Mouse (Mus musculus) intestine, embryonic 14.5 days (tissue): ENCODE data around the gene H2-DMb1. TPM values are rescaled to one million over a fixed set of nuclear protein-coding genes. Genes with fewer than 3 reads are reported as not detected.

Experiments
- ATAC-seq: fragments of 200-750 bp; cut with Nextera tagmentation; replicated peaks from 2 replicates; pipeline ENCODE4 v1.8.0; 2017; ENCODE audit warnings: low read depth, moderate number of reproducible peaks, moderate TSS enrichment, moderate library complexity; ENCODE audit not compliant: low FRiP score, low TSS enrichment
- DNase-seq: peaks from one replicate; pipeline ENCODE4 v3.0.0-alpha.2; 2018; ENCODE audit warnings: low spot score
- H3K27ac ChIP-seq: fragments of 300-500 bp; sonication (generic); 2 replicates; pipeline ENCODE4 v1.5.1; 2014; ENCODE audit warnings: low read depth, mild to moderate bottlenecking, control low read depth
- H3K27me3 ChIP-seq: fragments of 300-500 bp; sonication (generic); replicated peaks from 2 replicates; pipeline ENCODE4 v1.6.1; 2014; ENCODE audit warnings: low read length, control low read depth; ENCODE audit not compliant: control insufficient read depth, insufficient read depth
- H3K36me3 ChIP-seq: fragments of 300-500 bp; sonication (generic); 2 replicates; pipeline ENCODE4 v1.6.1; 2014; ENCODE audit warnings: low read length, control low read depth; ENCODE audit not compliant: control insufficient read depth, insufficient read depth
- H3K4me1 ChIP-seq: fragments of 300-500 bp; sonication (generic); replicated peaks from 2 replicates; pipeline ENCODE4 v1.6.1; 2014; ENCODE audit warnings: low read length, control low read depth, mixed read lengths; ENCODE audit not compliant: control insufficient read depth, insufficient read depth
- H3K4me2 ChIP-seq: fragments of 300-500 bp; sonication (generic); 2 replicates; pipeline ENCODE4 v1.6.1; 2014; ENCODE audit warnings: low read length
- H3K4me3 ChIP-seq: fragments of 300-500 bp; sonication (generic); 2 replicates; pipeline ENCODE4 v1.5.1; 2014; ENCODE audit warnings: low read depth, low read length, control low read depth, mixed read lengths
- H3K9ac ChIP-seq: fragments of 300-500 bp; sonication (generic); 2 replicates; pipeline ENCODE4 v1.6.1; 2014; ENCODE audit warnings: mild to moderate bottlenecking, low read length
- H3K9me3 ChIP-seq: fragments of 300-500 bp; sonication (generic); 2 replicates; pipeline ENCODE4 v1.6.1; 2016; ENCODE audit warnings: low read length, control low read depth; ENCODE audit not compliant: control insufficient read depth
- WGBS: fragments of 180-500 bp; shearing (Covaris S2); extraction: QIAGEN DNeasy Blood & Tissue Kit; methylation state at CpG from one replicate; pipeline ENCODE4 v1.1.7; 2014; 5-methylcytosine and 5-hydroxymethylcytosine counted together
- polyA plus RNA-seq: library from polyadenylated mRNA; unstranded; fragments of >200 nt; fragmentation: Nextera tagmentation; extraction: Ambion mirVana; gene quantifications from 2 replicates; pipeline ENCODE4 v1.2.1, GENCODE M21; 2014

H2-DMb1 gene
- polyA plus RNA-seq, 1 experiment from 2014 or later: 1.7 TPM

DNA sequence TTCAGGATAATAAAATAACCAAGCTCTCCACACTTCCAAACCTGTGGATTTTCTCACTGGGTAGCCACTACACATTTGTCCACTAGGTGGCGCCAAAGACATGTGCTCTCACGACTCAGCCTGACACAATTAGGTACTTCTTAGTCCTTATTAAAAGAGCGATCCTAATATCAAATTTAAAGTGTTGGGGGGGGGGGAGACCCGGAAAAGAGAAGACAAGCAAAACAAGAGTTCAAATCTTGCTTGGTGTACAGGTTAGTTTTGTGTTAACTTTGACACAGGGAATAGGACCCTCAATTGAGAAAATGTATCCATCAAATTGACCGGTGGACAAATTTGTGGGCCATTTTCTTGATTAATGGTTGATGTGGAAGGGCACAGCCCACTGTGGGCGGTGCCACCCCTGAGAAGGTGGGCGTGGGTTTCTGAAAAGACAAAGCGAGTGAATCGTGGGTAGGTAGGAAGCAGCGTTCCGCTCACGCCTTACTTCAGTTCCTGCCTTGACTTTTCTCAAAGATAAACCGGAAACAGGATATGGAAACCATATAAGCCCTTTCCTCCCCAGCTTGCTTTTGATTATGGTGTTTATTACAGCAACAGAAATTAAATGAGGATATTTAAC is 18.1 kb downstream of the H2-DMb1 start:
- Histone ChIP-seq H3K9ac (no peak overlapping the region), H3K36me3 (no peaks in the 10 kb centered on the region), H3K27ac (no peak overlapping the region), H3K27me3 (0 out of 2 replicates have a peak, but pooled peaks cover 7% of the 10 kb centered on the region), H3K4me2 (no peak overlapping the region), H3K4me1 (no peaks in the 10 kb centered on the region), H3K4me3 (no peak overlapping the region), H3K9me3 (no peaks in the 10 kb centered on the region; the same call in 1 of the 2 replicates)
- DNase-seq (peak; percentile 90), ATAC-seq (no peak)
- WGBS: 42% methylated on average over 13 of the region's 13 CpGs

DNA sequence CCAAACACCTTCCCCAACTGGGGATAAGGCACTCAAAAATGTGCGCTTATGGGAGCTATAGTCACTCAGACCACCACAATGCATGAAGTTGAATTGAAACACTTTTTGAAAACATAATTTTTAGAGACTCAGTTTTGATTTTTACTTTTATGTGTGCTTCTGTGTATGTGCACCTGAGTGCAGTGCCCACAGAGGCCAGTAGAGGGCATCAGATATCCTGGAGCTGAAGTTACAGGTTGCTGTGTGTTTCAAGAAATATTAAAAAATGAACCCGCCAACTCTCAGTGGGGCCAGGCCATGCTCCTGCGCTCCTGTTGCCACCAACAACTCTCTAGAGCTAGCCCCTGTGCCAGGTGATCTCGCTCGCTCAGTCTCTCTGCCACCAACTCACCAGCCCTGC is 19.7 kb downstream of the H2-DMb1 start:
- Histone ChIP-seq H3K36me3 (no peaks in the 10 kb centered on the region), H3K4me2 (no peak overlapping the region), H3K9me3 (peaks cover 7% of the 10 kb centered on the region), H3K4me3 (no peak overlapping the region), H3K9ac (no peak overlapping the region), H3K27ac (no peak overlapping the region), H3K4me1 (no peaks in the 10 kb centered on the region), H3K27me3 (0 out of 2 replicates have a peak, but pooled peaks cover 7% of the 10 kb centered on the region)
- ATAC-seq: no peak
- WGBS: 90% methylated on average over 5 of the region's 5 CpGs
- no peak for DNase-seq

- H3K4me2 ChIP-seq: no peak overlapping the region
- H3K36me3 ChIP-seq: no peaks in the 10 kb centered on the region
- WGBS: 74% methylated on average over 1 of the region's 1 CpGs
- H3K27ac ChIP-seq: no peak overlapping the region
- H3K27me3 ChIP-seq: 0 out of 2 replicates have a peak, but pooled peaks cover 7% of the 10 kb centered on the region
- peaks cover 7% of the 10 kb centered on the region for H3K9me3 ChIP-seq
- H3K4me1 ChIP-seq: no peaks in the 10 kb centered on the region
- H3K9ac ChIP-seq: no peak overlapping the region
- ATAC-seq (no peak), DNase-seq (no peak)
- no peak overlapping the region for H3K4me3 ChIP-seq
These were observed 21.2 kb downstream of the H2-DMb1 start for GRCm38 (mm10) chr17:34174075-34174474.

DNA sequence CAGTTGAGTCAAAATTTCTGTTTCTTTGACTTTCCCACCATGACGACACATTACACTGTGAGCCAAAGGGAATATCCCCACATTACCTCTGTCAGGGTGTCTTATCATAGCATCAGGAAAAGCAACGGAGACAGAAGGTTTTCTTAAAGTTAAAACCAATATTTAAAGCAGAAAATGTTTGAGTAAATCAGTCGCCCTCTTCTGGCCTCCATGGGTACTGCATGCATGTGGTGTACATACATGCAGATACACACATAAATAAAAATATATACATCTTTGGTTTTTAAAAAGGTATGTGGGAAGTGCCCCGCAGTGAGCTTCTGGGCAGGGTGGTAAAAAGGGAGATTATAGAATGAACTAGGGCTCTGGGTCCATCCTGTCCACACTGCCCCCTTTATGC is 24.3 kb downstream of the H2-DMb1 start:
- Histone ChIP-seq H3K4me3 (no peak overlapping the region), H3K27ac (no peak overlapping the region), H3K4me2 (no peak overlapping the region), H3K4me1 (no peaks in the 10 kb centered on the region), H3K9me3 (peaks cover 7% of the 10 kb centered on the region), H3K36me3 (no peaks in the 10 kb centered on the region), H3K27me3 (no peaks in the 10 kb centered on the region), H3K9ac (no peak overlapping the region)
- WGBS: 67% methylated on average over 4 of the region's 4 CpGs
- ATAC-seq (no peak), DNase-seq (no peak)

DNA sequence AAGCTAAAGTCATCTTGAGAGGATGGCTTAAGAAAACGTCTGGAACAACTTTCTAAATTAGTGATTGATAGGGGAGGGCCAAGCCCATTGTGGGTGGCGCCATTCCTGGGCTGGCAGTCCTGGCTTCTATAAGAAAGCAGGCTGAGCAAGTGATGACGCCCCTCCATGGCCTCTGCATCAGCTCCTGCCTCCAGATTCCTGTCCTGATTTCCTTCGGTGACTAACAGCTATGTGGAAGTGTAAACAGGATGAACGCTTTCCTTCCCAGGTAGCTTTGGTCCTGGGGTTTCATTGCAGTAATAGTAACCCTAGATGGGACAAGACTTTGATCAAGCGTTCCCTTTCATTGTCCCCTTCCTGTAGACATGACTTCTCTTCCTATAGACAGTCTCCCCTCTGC is 26.1 kb downstream of the H2-DMb1 start:
- Histone ChIP-seq H3K36me3 (no peaks in the 10 kb centered on the region), H3K9ac (no peak overlapping the region), H3K9me3 (peaks cover 7% of the 10 kb centered on the region), H3K4me3 (no peak overlapping the region), H3K4me1 (no peaks in the 10 kb centered on the region), H3K27ac (no peak overlapping the region), H3K27me3 (peaks cover 5% of the 10 kb centered on the region; the same call in 1 of the 2 replicates), H3K4me2 (no peak overlapping the region)
- WGBS: 61% methylated on average over 6 of the region's 6 CpGs
- ATAC-seq (no peak), DNase-seq (no peak)

- Histone ChIP-seq H3K4me2 (no peak overlapping the region), H3K27me3 (peaks cover 6% of the 10 kb centered on the region; the same call in 1 of the 2 replicates), H3K36me3 (no peaks in the 10 kb centered on the region), H3K9me3 (peaks cover 7% of the 10 kb centered on the region), H3K4me3 (no peak overlapping the region), H3K4me1 (no peaks in the 10 kb centered on the region), H3K9ac (no peak overlapping the region), H3K27ac (no peak overlapping the region)
- DNase-seq (no peak), ATAC-seq (no peak)
- 71% methylated on average over 13 of the region's 13 CpGs for WGBS
These were observed 27.3 kb downstream of the H2-DMb1 start for GRCm38 (mm10) chr17:34179913-34180859.

DNA sequence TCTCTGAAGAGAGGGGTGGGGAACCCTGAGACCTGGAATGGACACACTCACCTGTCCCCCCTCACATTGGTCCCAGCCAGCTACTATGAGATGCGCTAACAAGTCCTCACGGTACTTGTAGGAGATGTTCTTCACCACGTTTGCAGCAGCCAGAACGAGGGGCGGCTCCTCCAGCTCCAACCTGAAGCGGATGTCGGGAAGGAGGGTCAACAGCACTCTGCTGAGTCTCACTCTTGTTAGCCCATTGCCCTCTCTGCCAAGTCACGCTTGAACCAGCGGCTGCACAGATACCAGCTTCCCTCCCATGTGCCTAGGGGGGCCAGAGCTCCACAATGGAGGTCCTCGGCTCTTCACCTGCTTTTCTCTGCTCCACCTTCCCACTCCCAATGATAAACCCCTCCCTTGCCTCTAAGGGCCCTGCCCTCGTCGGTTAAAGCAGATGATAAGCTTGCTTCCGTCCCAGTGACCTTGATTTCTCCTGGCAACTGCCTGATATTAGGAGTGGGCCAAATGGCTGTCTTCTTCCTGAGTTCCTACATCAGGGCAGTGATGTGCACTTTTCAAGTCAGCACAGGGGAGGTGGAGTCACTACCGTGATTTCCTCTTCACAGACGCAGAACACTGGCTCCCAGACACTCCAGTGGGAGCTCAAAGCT is 30.8 kb downstream of the H2-DMb1 start:
- Histone ChIP-seq H3K9ac (no peak overlapping the region), H3K4me1 (peaks cover 6% of the 10 kb centered on the region), H3K36me3 (no peaks in the 10 kb centered on the region), H3K27ac (no peak overlapping the region), H3K27me3 (peaks cover 22% of the 10 kb centered on the region), H3K4me2 (no peak overlapping the region), H3K4me3 (no peak overlapping the region), H3K9me3 (no peaks in the 10 kb centered on the region)
- WGBS: 69% methylated on average over 15 of the region's 15 CpGs
- no peak for ATAC-seq
- no peak for DNase-seq

GRCm38 (mm10) chr17:34185526-34185925 is 32.7 kb downstream of the H2-DMb1 start:
- 88% methylated on average over 9 of the region's 9 CpGs for WGBS
- no peak overlapping the region for H3K4me2 ChIP-seq
- H3K27me3 ChIP-seq: peaks cover 33% of the 10 kb centered on the region
- H3K36me3 ChIP-seq: no peaks in the 10 kb centered on the region
- ATAC-seq (no peak), DNase-seq (no peak)
- no peak overlapping the region for H3K27ac ChIP-seq
- no peaks in the 10 kb centered on the region for H3K9me3 ChIP-seq
- H3K4me1 ChIP-seq: peaks cover 6% of the 10 kb centered on the region
- no peak overlapping the region for H3K4me3 ChIP-seq
- no peak overlapping the region for H3K9ac ChIP-seq
